8 mouse cellular contexts compared by ENCODE assay signal in the genomic region with DNA sequence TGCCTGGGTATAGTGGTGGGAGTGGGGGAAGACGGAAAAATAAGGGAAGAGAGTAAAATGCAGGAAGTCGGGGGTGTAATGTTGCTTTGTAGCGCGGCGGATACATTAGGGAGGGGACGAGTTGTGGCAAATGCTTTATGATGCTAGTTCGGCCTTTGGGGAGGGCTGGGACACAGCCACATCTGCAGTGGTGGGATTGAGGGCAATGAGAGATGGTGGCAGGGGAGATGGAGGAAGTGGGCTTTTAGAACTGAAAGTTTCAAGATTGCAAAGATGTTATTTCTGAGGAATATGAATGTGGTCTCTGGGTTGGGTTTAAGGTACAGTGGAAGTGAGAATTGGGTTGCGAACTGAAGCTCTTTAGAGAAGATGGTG. TPM values are rescaled to one million over a fixed set of nuclear protein-coding genes. Genes with fewer than 3 reads are reported as not detected.
A peak's percentile ranks its signal among the peaks of the same experiment; 100 is the strongest.
DNase-seq lines count a peak whose midpoint lies in the region; ATAC-seq and TF ChIP-seq lines count a peak whose summit lies in the region.

No protein-coding gene starts in this region.

- peak overlapping the region; percentile 74 for H3K4me2 ChIP-seq in heart, embryonic 11.5 days
- H3K4me2 ChIP-seq in limb, embryonic 15.5 days = peak overlapping the region; percentile 56

- H3K4me1 ChIP-seq in heart, embryonic 11.5 days (ENCODE audit: control insufficient read depth, insufficient read depth, low read length) = peaks cover 9% of the 10 kb centered on the region
- peaks cover 5% of the 10 kb centered on the region for H3K4me1 ChIP-seq in limb, embryonic 15.5 days

- H3K27ac ChIP-seq in heart, embryonic 11.5 days (ENCODE audit: low read depth, low read length) = peak overlapping the region; percentile 94
- peak overlapping the region; percentile 96 for H3K27ac ChIP-seq in limb, embryonic 15.5 days

- peak overlapping the region; percentile 90 for H3K9ac ChIP-seq in heart, embryonic 11.5 days (ENCODE audit: low read depth, low read length)
- peak overlapping the region; percentile 99 for H3K9ac ChIP-seq in limb, embryonic 15.5 days

- ATAC-seq in heart, embryonic 11.5 days (replicated peaks; ENCODE audit: insufficient number of reproducible peaks, low FRiP score, low TSS enrichment) = no peak
- no peak for ATAC-seq in limb, embryonic 15.5 days (ENCODE audit: insufficient number of reproducible peaks, low FRiP score, low TSS enrichment, low read depth)
- ATAC-seq in inflammation-experienced regulatory T-cells, adult 6 months = no peak

- TF ChIP-seq POLR2A in brain, embryonic 14.5 days (IDR thresholded peaks at IDR 0.05; ENCODE audit: borderline replicate concordance, extremely low read depth, insufficient read depth, insufficient read length, poor library complexity, severe bottlenecking) = no peak

- TF ChIP-seq CTCF in brain, embryonic 14.5 days (IDR thresholded peaks at IDR 0.05; ENCODE audit: borderline replicate concordance, extremely low read depth, insufficient read depth, insufficient read length) = no peak

- no peaks in the 10 kb centered on the region for H3K36me3 ChIP-seq in heart, embryonic 11.5 days (ENCODE audit: control insufficient read depth, insufficient read depth, low read length)
- H3K36me3 ChIP-seq in limb, embryonic 15.5 days = no peaks in the 10 kb centered on the region

- no peaks in the 10 kb centered on the region for H3K9me3 ChIP-seq in heart, embryonic 11.5 days (replicated peaks; ENCODE audit: control insufficient read depth, low read length)
- H3K9me3 ChIP-seq in limb, embryonic 15.5 days = no peaks in the 10 kb centered on the region

- H3K27me3 ChIP-seq in heart, embryonic 11.5 days (ENCODE audit: control insufficient read depth, insufficient read depth, low read length) = no peaks in the 10 kb centered on the region
- H3K27me3 ChIP-seq in limb, embryonic 15.5 days = no peaks in the 10 kb centered on the region

- WGBS in heart, embryonic 11.5 days (ENCODE audit: insufficient replicate concordance) = under 1% methylated on average over 8 of the region's 8 CpGs
- WGBS in limb, embryonic 15.5 days = 2% methylated on average over 8 of the region's 8 CpGs

- peak; percentile 12 to 22 for DNase-seq in lung, adult 18-20 months
- no peak for DNase-seq in lung, postnatal 36 days
- DNase-seq in brain, embryonic 14.5 days (ENCODE audit: low read depth) = peak; percentile 56
- peak; percentile 52 for DNase-seq in naive thymus-derived CD4-positive, alpha-beta T cell, adult 2 months (ENCODE audit: low read depth)
- DNase-seq in ovary, postnatal 36 days (ENCODE audit: low spot score) = no peak

- H3K4me3 ChIP-seq in heart, embryonic 11.5 days (ENCODE audit: low read depth, low read length) = peak overlapping the region; percentile 78
- H3K4me3 ChIP-seq in limb, embryonic 15.5 days = peak overlapping the region; percentile 92

RNA-seq across cellular contexts. Expression of a gene that starts 1.2 kb away (rescaled TPM):
- polyA plus RNA-seq in brain, embryonic 14.5 days (2012; rRNA removed) = 342 and 371 TPM in 2 replicates
- polyA plus RNA-seq in heart, embryonic 11.5 days (2014; fragmentation: Nextera tagmentation; extraction: Ambion mirVana) = 127 and 134 TPM in 2 replicates
- 124 and 129 TPM in 2 replicates for polyA plus RNA-seq in limb, embryonic 15.5 days (2015; fragmentation: Nextera tagmentation; extraction: Ambion mirVana)
- polyA plus RNA-seq in inflammation-experienced regulatory T-cells, adult 6 months (2017; shearing (Covaris generic)) = 100 to 1,000 TPM in 2 of 3 experiments, 10 to 100 TPM in 1; 85.5 to 164 (median 109) TPM

RNA-seq across cellular contexts. Expression of a gene that starts 28.0 kb away (rescaled TPM):
- polyA plus RNA-seq in brain, embryonic 14.5 days (2012; rRNA removed) = 34.6 and 47.1 TPM in 2 replicates
- polyA plus RNA-seq in heart, embryonic 11.5 days (2014; fragmentation: Nextera tagmentation; extraction: Ambion mirVana) = 29.1 and 31.2 TPM in 2 replicates
- 57.5 and 59.2 TPM in 2 replicates for polyA plus RNA-seq in limb, embryonic 15.5 days (2015; fragmentation: Nextera tagmentation; extraction: Ambion mirVana)
- not detected for polyA plus RNA-seq in inflammation-experienced regulatory T-cells, adult 6 months (2017; shearing (Covaris generic))

Comparison
In these comparisons a context has a peak if more than half of its experiments do, and no peak if none do; other contexts are left out.
1. DNase-seq: peak in lung, adult 18-20 months (2 of 2), brain, embryonic 14.5 days (single experiment) and naive thymus-derived CD4-positive, alpha-beta T cell, adult 2 months (single experiment); none in lung, postnatal 36 days (single experiment) and ovary, postnatal 36 days (single experiment).
2. RNA of a gene that starts 28.0 kb away (polyA plus RNA-seq): 57.5 to 59.2 TPM in limb, embryonic 15.5 days, 34.6 to 47.1 TPM in brain, embryonic 14.5 days and 29.1 to 31.2 TPM in heart, embryonic 11.5 days; not detected in inflammation-experienced regulatory T-cells, adult 6 months; every median in the first group is over 10 times any median in the second.